ENCODE assay signal across 21 mouse cellular contexts in the genomic region with DNA sequence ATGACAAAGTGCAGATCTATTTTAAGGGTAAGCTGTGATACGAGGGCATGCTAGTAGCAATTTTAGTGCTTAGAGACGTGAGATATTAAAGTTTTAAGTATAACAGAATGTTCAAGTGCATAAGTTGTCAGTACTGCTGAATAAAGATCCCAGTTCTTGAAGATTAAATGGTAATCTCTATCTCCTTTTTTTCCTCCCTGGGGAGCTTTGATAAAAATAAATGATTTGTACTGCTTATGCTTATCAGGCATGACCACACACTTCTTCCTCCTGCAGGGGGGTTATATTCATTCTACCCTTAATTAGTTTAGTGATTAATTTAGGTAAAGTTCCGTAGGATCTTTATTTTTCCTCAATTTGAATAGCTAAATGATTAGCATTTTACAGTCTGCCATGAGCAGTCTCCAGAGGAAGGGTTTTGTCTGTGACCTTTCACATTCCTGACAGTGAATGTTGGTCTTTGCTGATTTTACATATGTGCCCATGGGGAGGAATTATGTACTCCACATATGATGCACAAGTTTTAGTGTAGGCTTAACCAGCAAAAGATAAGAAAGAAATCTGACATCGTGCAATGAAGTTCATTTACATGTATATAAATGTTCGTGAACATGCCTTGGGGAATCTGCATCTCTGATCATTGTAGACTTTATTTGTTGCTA.
DNase-seq lines count a peak whose midpoint lies in the region; ATAC-seq and TF ChIP-seq lines count a peak whose summit lies in the region.
"Had no signal": no experiment of that assay in that cellular context is flagged by ENCODE, and none has a peak within 500 bp of the region (broad histone marks: within the 10 kb centered on the region; RNA-seq: fewer than 3 reads in every experiment).

No protein-coding gene starts in this region.

- H3K4me3 ChIP-seq in midbrain, embryonic 12.5 days: no peak overlapping the region
- H3K4me3 ChIP-seq in midbrain, embryonic 10.5 days: no peak overlapping the region
- H3K4me3 ChIP-seq in midbrain, embryonic 15.5 days: no peak overlapping the region
- H3K4me3 ChIP-seq in midbrain, embryonic 11.5 days (ENCODE audit: low read depth, low read length): no peak overlapping the region
- H3K4me3 ChIP-seq in G1E (ENCODE audit: low read depth, low read length) (no peak overlapping the region), MEL (ENCODE audit: control insufficient read depth in 1 of 2, insufficient read depth in 1 of 2, low read depth in 2 of 2, low read length in 2 of 2) (no peak overlapping the region)
- no peak overlapping the region for H3K4me3 ChIP-seq in lung, adult 2 months (replicated peaks; ENCODE audit: extremely low read depth, low read depth, low read length)
- H3K4me3 ChIP-seq: embryonic facial prominence, embryonic 10.5 days; embryonic facial prominence, embryonic 12.5 days; forebrain, embryonic 13.5 days; forebrain, embryonic 15.5 days had no signal

- peak in 1 of 2 experiments; percentile 49; a peak in 1 of 4 replicates for TF ChIP-seq EP300 in MEL (IDR thresholded peaks at IDR 0.05; ENCODE audit: low read depth in 1 of 2, low read length in 2 of 2)

- WGBS in midbrain, embryonic 12.5 days: 72% methylated on average over 5 of the region's 5 CpGs
- 86% methylated on average over 5 of the region's 5 CpGs for WGBS in midbrain, embryonic 10.5 days
- 56% methylated on average over 5 of the region's 5 CpGs for WGBS in midbrain, embryonic 15.5 days
- WGBS in midbrain, embryonic 11.5 days: 78% methylated on average over 5 of the region's 5 CpGs
- WGBS in lung, adult 2 months: 66% methylated on average over 5 of the region's 5 CpGs

- no peak for TF ChIP-seq CTCF in G1E (IDR thresholded peaks at IDR 0.05; ENCODE audit: low read depth, low read length)
- TF ChIP-seq CTCF in MEL (IDR thresholded peaks at IDR 0.05 in 2 of 3, conservative IDR thresholded peaks at IDR 0.05 in 1 of 3; ENCODE audit: control insufficient read depth in 1 of 3, insufficient read depth in 1 of 3, low read depth in 2 of 3, low read length in 3 of 3, poor library complexity in 1 of 3, severe bottlenecking in 1 of 3): no peak
- TF ChIP-seq CTCF in lung, adult 2 months (IDR thresholded peaks at IDR 0.05; ENCODE audit: insufficient read depth, low read length): no peak

- no peak for TF ChIP-seq POLR2A in MEL (IDR thresholded peaks at IDR 0.05; ENCODE audit: control insufficient read depth in 1 of 2, insufficient read depth in 1 of 2, low read depth in 1 of 2, low read length in 2 of 2, poor library complexity in 1 of 2)
- no peak for TF ChIP-seq POLR2A in lung, adult 2 months (IDR thresholded peaks at IDR 0.05; ENCODE audit: borderline replicate concordance, extremely low read depth, low read depth, low read length)

- no peak overlapping the region for H3K27ac ChIP-seq in midbrain, embryonic 12.5 days (replicated peaks)
- H3K27ac ChIP-seq in midbrain, embryonic 10.5 days (replicated peaks): no peak overlapping the region
- no peak overlapping the region for H3K27ac ChIP-seq in midbrain, embryonic 15.5 days
- H3K27ac ChIP-seq in midbrain, embryonic 11.5 days (ENCODE audit: low read depth, low read length): no peak overlapping the region
- H3K27ac ChIP-seq in MEL (ENCODE audit: control insufficient read depth, low read depth, low read length): no peak overlapping the region
- H3K27ac ChIP-seq: embryonic facial prominence, embryonic 10.5 days; embryonic facial prominence, embryonic 12.5 days; forebrain, embryonic 13.5 days; forebrain, embryonic 15.5 days had no signal

- no peak for TF ChIP-seq RAD21 in MEL (IDR thresholded peaks at IDR 0.05; ENCODE audit: low read depth, low read length)

- no peak overlapping the region for H3K4me2 ChIP-seq in midbrain, embryonic 12.5 days (replicated peaks)
- H3K4me2 ChIP-seq in midbrain, embryonic 15.5 days: no peak overlapping the region
- H3K4me2 ChIP-seq in midbrain, embryonic 11.5 days: no peak overlapping the region
- H3K4me2 ChIP-seq: embryonic facial prominence, embryonic 12.5 days; forebrain, embryonic 13.5 days; forebrain, embryonic 15.5 days had no signal

- no peaks in the 10 kb centered on the region for H3K27me3 ChIP-seq in midbrain, embryonic 12.5 days
- H3K27me3 ChIP-seq in midbrain, embryonic 10.5 days (ENCODE audit: low read depth, poor library complexity, severe bottlenecking): no peaks in the 10 kb centered on the region
- no peaks in the 10 kb centered on the region for H3K27me3 ChIP-seq in midbrain, embryonic 15.5 days (replicated peaks)
- H3K27me3 ChIP-seq in midbrain, embryonic 11.5 days (ENCODE audit: control insufficient read depth, insufficient read depth, low read length): no peaks in the 10 kb centered on the region
- H3K27me3 ChIP-seq in G1E (ENCODE audit: insufficient read depth, low read length) (no peaks in the 10 kb centered on the region), MEL (ENCODE audit: control insufficient read depth in 1 of 2, insufficient read depth in 2 of 2, low read length in 2 of 2) (no peaks in the 10 kb centered on the region)
- H3K27me3 ChIP-seq: embryonic facial prominence, embryonic 12.5 days; forebrain, embryonic 13.5 days; forebrain, embryonic 15.5 days had no signal

- H3K9ac ChIP-seq in midbrain, embryonic 12.5 days (replicated peaks): no peak overlapping the region
- no peak overlapping the region for H3K9ac ChIP-seq in midbrain, embryonic 15.5 days
- H3K9ac ChIP-seq in midbrain, embryonic 11.5 days (ENCODE audit: low read length): no peak overlapping the region
- no peak overlapping the region for H3K9ac ChIP-seq in MEL (ENCODE audit: control insufficient read depth, low read depth, low read length, poor library complexity, severe bottlenecking)
- H3K9ac ChIP-seq: embryonic facial prominence, embryonic 12.5 days; forebrain, embryonic 13.5 days; forebrain, embryonic 15.5 days; forebrain, postnatal 0 days had no signal

- H3K9me3 ChIP-seq in midbrain, embryonic 12.5 days: no peaks in the 10 kb centered on the region
- H3K9me3 ChIP-seq in midbrain, embryonic 10.5 days (replicated peaks): no peaks in the 10 kb centered on the region
- no peaks in the 10 kb centered on the region for H3K9me3 ChIP-seq in midbrain, embryonic 15.5 days
- no peaks in the 10 kb centered on the region for H3K9me3 ChIP-seq in midbrain, embryonic 11.5 days (ENCODE audit: control insufficient read depth, low read length)
- H3K9me3 ChIP-seq in G1E (replicated peaks): no peaks in the 10 kb centered on the region; the same call in 1 of the 2 replicates
- no peaks in the 10 kb centered on the region for H3K9me3 ChIP-seq in MEL (replicated peaks; ENCODE audit: insufficient read depth, low read length)
- H3K9me3 ChIP-seq: embryonic facial prominence, embryonic 10.5 days; embryonic facial prominence, embryonic 12.5 days; forebrain, embryonic 13.5 days; forebrain, embryonic 15.5 days had no signal

- no peak for DNase-seq in midbrain, embryonic 10.5 days (ENCODE audit: low spot score)
- no peak for DNase-seq in midbrain, embryonic 11.5 days (ENCODE audit: low spot score, missing footprints)
- no peak for DNase-seq in G1E (ENCODE audit: low spot score)
- no peak for DNase-seq in MEL (ENCODE audit: low read depth, low spot score)
- DNase-seq in layer of hippocampus, postnatal 25 days (ENCODE audit: extremely low spot score in 1 of 2, low spot score in 1 of 2): no peak
- no peak for DNase-seq in lung, adult 2 months
- DNase-seq: adrenal gland, adult 2 months; adrenal gland, postnatal 10 days; adrenal gland, postnatal 25 days; cerebellum, adult 11-12 months; cerebellum, adult 2 months; cerebellum, adult 9-10 months; cerebellum, postnatal 10 days; cerebellum, postnatal 25 days; forebrain, postnatal 0 days had no signal

- peak; percentile 58; the same call in 1 of the 2 replicates for ATAC-seq in midbrain, embryonic 12.5 days (ENCODE audit: low FRiP score, low read depth)
- ATAC-seq in midbrain, embryonic 15.5 days (replicated peaks): peak; percentile 56
- no peak for ATAC-seq in midbrain, embryonic 11.5 days (ENCODE audit: low FRiP score)
- ATAC-seq in G1E (ENCODE audit: extremely low read depth, insufficient number of reproducible peaks, low FRiP score, poor library complexity, severe bottlenecking): peak; percentile 62
- ATAC-seq: forebrain, embryonic 13.5 days; forebrain, embryonic 15.5 days; forebrain, postnatal 0 days had no signal

- no peaks in the 10 kb centered on the region for H3K4me1 ChIP-seq in midbrain, embryonic 12.5 days
- H3K4me1 ChIP-seq in midbrain, embryonic 10.5 days: no peaks in the 10 kb centered on the region
- H3K4me1 ChIP-seq in midbrain, embryonic 15.5 days: no peaks in the 10 kb centered on the region
- H3K4me1 ChIP-seq in midbrain, embryonic 11.5 days (ENCODE audit: control insufficient read depth, insufficient read depth, low read length): no peaks in the 10 kb centered on the region
- H3K4me1 ChIP-seq in G1E (ENCODE audit: insufficient read depth, low read depth, low read length) (peaks cover 21% of the 10 kb centered on the region), MEL (ENCODE audit: control insufficient read depth in 1 of 2, insufficient read depth in 2 of 2, low read length in 2 of 2) (peaks cover 0 to 2% of the 10 kb centered on the region in 2 experiments; a peak in 1 of 4 replicates)
- H3K4me1 ChIP-seq in lung, adult 2 months (ENCODE audit: control insufficient read depth, insufficient read depth, low read length): no peaks in the 10 kb centered on the region
- H3K4me1 ChIP-seq: embryonic facial prominence, embryonic 10.5 days; embryonic facial prominence, embryonic 12.5 days; forebrain, embryonic 13.5 days; forebrain, embryonic 15.5 days had no signal

- no peaks in the 10 kb centered on the region for H3K79me2 ChIP-seq in MEL (ENCODE audit: control insufficient read depth, insufficient read depth, low read length, poor library complexity)

- H3K36me3 ChIP-seq in midbrain, embryonic 12.5 days: no peaks in the 10 kb centered on the region
- H3K36me3 ChIP-seq in midbrain, embryonic 10.5 days: no peaks in the 10 kb centered on the region
- no peaks in the 10 kb centered on the region for H3K36me3 ChIP-seq in midbrain, embryonic 15.5 days (replicated peaks)
- H3K36me3 ChIP-seq in midbrain, embryonic 11.5 days (ENCODE audit: control insufficient read depth, insufficient read depth, low read length): no peaks in the 10 kb centered on the region
- no peaks in the 10 kb centered on the region for H3K36me3 ChIP-seq in G1E (replicated peaks)
- peaks cover 0 to 8% of the 10 kb centered on the region in 2 experiments; a peak in 2 of 4 replicates for H3K36me3 ChIP-seq in MEL (ENCODE audit: control insufficient read depth in 1 of 2, insufficient read depth in 2 of 2, low read length in 2 of 2)
- H3K36me3 ChIP-seq: embryonic facial prominence, embryonic 10.5 days; embryonic facial prominence, embryonic 12.5 days; forebrain, embryonic 15.5 days had no signal

TF ChIP-seq in MEL, 35 proteins besides CTCF, POLR2A, EP300 and RAD21:
- TF ChIP-seq USF2 (IDR thresholded peaks at IDR 0.05; ENCODE audit: borderline replicate concordance in 1 of 2, insufficient read depth in 1 of 2, low read depth in 1 of 2, low read length in 2 of 2) (no peak), RCOR1 (IDR thresholded peaks at IDR 0.05; ENCODE audit: low read depth, low read length) (peak; percentile 59; the same call in 1 of the 2 replicates), TCF12 (IDR thresholded peaks at IDR 0.05; ENCODE audit: low read depth, low read length) (peak; percentile 75; the same call in 1 of the 2 replicates)
TF ChIP-seq in MEL: peak in this region for 2.
